Mouse (Mus musculus) right cerebral cortex, postnatal 10 days (tissue): ENCODE data around the gene Bcor.

Experiments
- DNase-seq, 2 experiments: peaks; one replicate each; pipeline ENCODE4 v3.0.0; 2021; ENCODE audit warnings: low spot score in 2 of 2

Gene Bcor

DNA sequence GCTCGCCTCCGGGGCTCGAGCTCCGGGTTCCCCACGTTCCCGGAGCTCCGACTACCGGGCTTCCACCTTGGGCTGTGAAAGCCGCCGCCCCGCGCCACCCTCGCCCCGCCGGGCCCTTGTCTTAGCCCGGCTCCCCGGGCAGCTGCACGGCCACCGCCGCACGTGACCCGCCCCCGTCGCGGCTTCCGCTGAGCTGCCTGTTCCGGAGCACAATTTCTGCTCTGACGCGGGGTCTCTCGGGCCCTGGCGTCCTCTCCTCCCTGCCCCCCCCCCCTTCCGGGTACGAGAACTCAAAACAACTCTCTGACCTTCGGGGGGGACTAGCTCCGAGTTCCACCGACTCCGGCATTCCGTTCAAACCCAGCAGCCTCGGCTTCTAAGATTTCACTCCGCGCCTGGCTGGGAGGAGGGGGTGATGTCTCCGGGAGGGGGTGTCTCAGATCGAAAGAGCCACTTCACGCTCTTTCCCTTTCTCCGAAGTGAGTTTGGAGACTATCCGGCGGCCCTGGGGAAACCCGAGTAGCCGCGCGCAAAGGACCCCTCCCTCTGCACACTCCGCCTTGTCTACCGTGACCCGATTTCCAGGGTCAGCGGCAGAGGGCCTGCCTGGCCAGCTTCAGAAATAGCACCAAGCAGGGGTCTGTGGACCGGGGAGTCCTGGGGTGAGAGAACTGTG, at the start of gene Bcor:
Gene Bcor, minus strand, starts transcription at position 375 of the 676 bp plus-strand sequence.
- DNase-seq = peak; percentile 51 to 68

DNA sequence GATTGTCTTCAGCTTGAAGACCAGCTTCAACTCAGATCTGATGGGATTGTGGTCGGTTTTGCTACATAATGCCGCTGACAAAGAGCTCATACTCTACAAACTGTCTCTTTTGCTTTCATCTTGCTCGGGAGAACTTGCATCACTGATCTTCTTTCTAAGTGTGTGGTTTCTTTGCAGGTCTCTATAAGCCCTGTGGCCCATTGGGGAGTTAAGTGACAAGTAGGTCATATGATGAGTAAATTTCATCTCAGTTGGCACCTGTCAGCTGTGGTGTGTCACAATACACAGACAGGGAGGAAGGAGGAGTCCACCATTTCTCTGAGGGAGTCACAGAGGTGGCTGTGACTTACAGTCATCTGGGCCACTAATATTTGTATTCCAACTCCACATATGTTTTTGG, 42.8 kb upstream of the Bcor start:
- no peak for DNase-seq

DNA sequence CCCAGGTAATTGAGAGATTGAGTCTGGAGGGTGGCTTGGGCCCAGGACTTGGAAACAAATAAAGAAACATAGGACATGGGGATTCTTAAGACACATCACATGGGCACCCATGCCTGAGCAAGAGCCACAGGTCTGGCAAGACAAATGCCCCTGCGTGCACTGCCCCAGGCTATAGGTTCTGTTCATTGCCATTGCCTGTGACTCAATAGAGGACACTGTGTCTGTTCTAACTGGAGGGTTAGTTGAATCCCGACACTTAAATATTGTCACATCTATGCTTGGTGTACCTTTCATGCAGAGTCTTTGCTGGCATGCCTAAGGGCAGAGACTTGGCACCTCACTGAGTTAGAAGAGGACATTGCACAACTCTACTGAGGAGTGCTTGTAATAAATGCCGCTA, 41.0 kb upstream of the Bcor start:
- DNase-seq = no peak

DNA sequence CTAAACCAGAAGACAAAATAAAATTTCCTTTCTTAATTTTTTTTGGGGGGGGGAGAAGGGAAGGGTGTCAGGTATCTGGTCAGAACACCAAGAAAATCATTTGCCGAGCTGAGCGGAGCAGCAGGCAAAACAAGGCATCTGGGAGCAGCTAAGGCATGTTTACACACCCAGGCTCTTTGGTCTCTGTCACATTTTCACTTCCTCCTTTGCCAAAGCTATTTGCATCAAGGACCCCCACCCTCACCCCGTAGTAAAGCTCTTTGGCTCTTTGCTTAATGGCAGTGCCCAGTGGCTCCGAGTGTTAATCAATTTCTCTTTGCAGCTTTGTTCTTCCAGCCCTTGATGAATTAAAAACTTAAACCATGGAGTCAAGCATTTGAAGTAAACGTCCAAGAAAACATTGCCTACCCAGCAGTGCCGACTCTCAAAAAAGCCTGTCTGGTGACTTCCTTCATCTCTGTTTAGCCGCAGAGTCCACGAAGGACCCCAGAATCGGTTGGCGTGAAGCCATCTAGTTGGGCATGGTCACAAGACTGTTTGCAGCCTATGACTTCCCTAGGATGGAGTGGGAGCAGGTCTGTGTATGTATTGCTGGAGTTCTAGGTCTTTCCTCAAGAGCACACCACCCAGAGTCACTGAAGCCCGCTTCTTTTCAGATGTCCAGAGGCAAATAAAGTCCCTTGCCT, 35.2 kb upstream of the Bcor start:
- peak; percentile 32 to 47 for DNase-seq

DNA sequence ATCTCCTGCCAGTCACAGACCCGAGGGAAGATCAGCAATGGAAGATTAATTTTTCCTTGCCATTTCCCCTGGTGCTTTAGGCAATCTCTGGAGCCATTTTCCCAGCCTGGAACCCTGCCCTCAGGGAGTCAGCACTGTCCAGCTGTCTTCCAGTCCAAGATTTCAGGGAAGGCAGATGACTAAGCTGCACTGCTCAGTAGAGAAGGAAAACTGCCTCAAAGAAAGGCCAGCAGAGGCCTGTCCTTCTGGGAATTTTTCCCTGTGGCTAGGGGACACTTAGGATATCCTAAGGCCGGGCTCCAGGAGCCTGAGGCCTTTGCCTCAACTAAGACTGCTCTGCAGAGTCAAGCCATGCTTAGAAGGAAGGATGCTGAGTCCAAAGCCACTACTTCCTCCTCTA, 32.2 kb upstream of the Bcor start:
- no peak for DNase-seq

DNA sequence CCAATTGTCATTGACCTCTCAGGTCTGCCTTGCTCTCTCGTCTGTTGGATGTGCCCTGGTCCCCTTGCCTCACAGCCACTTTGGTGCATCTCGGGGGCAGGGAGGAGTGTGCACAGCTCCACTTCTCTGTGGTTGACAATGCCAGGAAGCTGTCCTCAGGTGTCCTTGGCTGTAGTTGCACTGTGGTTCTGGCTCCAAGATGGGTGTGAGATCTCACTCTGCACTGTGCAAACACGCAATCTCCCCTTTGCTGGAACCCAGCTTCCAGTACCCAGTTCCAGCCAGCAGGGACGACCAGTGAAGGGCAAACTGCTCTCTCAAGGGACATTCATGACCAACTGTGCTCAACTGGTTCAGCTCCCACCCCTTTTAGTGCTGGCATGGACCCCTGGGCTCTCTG, 29.4 kb upstream of the Bcor start:
- no peak for DNase-seq

DNA sequence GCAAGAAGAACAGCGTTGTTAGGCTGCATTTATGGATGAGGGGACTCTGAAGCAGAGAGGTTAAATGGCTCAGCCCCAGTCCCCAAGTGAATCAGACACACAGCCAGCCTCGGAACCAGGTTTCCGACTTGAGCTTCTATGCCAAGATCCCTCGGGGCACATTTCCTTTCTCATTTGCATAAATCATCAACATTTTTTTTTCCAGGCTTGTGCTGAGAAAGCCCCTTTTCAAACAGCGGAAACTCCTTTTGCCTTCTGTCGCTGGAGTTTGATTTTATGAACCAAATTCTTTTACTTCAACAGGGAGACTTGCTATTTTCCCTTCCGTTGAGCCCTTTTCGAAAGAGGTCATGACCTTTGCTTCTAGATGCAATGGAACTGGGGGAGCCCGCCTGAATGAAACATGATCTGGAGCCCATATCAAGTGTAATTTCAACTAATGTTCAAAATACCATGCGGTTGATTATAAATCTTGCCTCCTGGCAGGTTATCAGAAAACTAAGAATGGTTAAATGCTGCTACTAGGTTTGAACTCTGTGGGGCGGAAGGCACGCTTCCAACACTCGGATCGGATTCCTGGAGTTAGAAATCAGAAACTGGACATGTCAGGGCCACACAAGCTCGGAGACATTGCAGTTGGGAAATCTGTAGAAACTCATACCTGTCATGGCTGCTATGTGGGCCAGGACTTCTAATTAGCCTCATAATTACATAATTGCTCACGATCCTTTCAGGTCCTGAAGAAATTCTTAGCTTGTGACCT, 15.2 kb upstream of the Bcor start:
- no peak for DNase-seq

DNA sequence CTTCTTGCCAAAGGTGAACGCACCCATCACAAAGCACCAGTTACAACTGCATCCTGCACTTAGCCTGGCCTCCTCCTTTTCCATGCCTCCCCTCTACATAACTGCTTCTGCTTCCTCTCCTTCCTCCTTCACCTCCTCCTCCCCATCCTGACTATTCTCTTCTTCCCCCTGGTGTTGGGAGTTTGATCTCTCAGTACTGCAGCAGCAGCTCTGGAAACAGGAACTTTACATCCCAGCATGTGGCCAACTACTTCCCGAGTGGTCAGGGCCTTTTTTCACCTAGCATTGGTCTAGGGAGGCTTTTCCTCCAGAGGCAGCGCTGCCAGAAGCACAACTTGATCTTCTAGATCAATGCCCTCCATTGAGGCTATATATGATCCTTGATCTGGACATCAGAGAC, 10.0 kb upstream of the Bcor start:
- no peak for DNase-seq

DNA sequence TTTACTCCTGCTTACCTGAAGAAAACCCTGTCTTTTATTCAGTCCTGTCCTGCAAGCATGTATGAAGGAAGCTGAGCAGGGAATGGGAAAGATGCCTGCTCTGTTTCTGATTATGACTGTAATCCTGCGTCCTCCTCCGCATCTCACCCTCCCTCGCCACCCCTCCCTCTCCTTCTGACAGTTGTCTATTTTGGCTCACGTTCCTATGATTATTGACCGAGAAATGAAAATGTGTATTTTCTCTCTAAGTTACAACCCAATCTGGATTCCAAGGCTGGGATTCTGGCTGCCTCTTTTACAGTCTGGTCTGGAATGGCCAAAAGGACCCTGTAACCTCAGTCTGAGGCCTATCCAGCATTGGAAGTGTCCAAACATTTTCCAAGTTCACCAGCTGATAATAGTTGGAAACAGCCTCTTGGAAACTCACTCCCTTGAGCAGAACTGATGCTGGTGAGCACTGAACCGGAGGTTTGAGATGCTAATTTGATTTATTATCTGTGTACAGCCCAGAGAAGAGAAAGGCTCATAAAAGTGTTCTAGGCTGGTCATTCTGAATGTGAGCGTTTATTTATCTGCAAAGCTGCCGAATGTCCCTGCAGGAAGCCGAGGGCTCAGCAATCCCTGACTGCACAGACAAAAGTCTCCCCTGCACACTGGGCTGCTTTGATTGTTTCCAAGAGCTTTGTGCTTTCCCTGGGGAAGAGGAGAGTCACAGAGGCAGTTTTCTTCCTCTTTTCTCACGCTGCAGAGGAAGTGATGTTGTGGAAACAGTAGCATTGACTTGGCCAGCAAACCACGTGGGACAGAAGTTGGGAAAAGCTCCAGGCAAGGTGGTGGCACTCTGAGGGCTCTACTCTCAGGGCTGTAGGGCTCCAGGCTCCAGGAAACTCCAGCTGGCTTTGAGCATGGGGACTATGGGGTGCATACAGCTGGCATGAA, 4.7 kb upstream of the Bcor start:
- DNase-seq = no peak

DNA sequence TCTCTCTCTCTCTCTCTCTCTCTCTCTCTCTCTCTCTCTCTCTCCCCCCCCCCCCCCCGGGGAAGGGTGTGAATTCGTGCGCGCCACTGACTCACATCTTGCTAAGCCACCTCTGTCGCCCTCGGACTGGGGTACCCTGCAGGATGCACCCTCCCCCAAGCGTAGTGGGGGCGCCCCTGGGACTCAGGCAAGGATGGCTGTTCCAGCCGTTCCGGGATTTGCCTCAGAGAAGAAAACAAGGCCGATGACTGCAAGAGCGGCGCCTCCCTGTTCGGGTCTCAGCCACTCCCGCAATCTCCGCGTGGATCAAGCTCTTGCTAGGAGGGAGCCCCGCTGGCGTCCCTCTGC, 647 bp downstream of the Bcor start:
- peak; percentile 46 for DNase-seq

DNA sequence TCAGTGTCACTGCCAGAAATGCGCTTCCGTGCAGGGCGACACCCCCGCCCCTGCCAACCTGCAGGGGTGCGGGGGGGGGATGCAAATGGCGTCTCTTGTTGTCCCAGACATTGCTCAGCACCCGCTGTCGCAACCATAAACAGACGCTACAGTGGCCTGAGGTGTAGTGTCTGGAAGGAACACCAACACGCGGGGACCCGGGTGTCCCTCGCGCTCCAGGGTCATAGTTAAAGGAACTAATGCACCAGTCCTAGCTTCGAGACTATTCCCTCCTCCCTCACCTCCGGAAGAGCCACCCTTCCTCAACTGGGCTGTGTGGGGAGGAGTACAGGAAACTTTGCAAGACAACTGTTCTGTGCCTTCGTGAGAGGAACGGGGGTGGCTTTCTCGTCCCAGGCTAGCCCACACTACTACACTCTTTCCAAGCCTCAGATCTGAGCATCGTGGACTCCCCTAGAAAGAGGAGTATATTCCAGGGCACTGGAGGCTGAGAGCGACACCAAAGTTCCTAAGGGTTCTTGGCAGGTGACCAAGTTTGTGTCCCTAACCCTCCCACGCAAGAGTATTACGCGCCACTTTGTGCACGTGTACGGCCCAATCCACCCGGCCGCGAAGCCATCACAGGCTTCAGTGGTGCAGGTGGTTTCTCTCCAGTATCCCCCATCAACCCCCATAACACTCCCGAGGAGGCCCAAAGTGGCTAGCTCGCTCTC, 1.2 kb downstream of the Bcor start:
- peak in 1 of 2 experiments; percentile 49 for DNase-seq

DNA sequence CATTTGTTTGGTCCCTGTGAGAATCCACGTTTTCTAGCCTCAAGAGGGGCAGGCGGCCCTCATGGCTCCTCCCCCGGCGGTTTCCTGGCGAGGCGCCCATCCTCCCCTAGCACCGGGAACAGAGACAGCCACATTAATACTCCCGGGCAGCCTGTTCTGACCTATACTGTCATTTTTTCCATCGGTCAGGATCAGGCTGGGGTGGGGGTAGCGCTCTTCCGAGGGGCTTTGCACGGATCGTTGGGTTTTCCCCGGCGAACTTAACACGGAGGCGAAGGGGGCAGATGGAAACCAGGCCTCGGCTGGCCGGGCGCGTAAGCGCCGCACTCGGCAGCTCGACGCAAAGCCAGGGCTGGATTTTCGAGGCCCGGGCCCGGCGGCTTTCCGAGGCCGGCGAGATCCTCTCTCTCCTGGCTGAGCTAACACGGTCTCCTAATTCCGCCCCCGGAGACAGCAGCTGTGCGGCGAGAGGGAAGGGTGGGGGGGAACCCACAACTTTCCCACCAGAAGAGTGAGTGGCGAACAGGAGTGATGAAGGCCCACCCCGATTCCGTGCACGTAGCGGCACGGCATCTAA, 1.8 kb downstream of the Bcor start:
- DNase-seq = peak; percentile 70 to 72

DNA sequence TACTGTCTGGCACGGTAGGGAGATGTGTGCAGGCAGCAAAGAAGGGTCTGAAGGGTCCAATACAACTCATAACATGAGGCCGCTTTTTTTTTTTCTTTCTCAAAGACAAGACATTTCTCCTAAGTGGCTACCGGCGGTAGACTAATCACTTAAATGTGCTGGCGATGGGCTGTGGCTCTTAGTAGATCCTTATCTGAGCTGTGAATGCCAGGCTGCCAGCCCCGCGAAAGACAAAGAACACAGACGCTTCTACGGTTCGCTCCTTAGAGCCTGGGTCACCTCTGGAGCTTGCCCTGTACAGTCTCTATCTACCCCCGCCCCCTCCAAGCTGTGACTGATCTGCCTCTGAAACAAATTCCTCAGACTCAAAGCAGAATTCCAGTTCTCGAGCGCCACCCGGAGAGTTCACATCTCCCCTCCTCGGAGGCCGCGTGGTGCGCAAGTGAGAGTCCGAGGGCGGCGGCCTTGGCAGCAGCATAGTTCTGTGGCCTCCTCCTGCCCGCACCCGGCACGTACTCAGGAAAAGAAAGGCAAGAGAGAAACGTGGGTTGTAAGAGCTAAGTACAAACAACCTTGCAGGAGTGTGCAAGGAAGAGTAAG, 2.7 kb downstream of the Bcor start:
- peak; percentile 44 to 47 for DNase-seq

DNA sequence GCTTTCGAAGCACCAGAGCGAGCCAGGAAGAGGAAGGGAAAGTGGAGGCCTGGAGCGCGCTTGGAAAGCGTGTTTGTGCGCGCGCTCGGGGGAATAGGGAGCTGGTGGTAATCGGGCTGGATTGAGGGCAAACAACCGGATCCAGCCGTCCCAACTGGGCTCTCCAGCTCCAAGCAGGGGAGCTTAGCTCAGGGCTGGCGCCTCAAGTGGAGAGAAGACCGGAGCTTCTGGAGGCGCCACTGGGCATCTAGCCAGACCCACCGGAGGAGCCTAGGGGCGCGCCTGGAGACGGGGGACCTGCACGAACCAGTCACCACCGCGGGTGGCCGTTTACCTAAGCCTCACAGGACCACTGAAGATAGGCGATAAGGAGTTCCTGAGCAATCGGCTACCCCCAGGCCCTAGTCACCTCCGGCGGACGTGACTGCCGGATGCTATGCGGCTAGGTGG, 4.3 kb downstream of the Bcor start:
- peak; percentile 47 to 64 for DNase-seq

DNA sequence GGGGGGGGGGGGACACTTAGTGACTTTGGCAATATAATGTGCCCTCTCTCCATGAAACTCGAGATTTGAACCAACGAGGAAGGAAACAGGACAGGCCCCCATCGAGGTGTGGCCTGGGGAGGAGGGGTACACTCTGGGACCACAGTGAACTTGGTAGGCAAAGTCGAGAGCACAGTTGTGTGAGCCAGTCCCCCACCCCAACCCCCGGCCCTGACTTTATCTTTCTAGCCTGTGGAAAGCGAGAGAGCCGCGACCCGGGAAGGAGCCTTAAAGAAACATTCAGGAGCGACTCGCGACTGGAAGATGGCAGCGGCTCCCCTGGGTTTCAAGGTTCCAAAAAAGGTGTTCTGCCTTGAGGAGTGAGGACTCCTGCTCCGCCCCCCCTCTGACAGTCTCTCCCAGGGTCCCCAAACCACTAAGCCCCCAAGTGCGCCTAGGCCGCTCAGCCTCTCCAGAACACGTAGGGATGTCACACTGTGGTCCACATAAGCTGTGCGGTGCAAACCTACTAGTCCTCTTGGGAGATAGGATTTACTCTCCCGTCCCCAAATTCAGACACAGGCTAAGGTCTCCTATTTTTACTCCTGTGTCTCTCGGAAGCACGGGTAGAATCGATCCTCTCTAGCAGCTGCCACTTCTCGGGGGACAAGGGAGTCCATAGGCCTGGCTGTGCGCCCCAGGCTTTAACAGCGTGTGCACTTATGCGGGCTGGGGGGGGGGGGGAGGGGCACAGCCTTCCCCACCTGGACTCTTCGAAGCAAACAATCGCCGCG, 4.9 kb downstream of the Bcor start:
- DNase-seq = no peak

DNA sequence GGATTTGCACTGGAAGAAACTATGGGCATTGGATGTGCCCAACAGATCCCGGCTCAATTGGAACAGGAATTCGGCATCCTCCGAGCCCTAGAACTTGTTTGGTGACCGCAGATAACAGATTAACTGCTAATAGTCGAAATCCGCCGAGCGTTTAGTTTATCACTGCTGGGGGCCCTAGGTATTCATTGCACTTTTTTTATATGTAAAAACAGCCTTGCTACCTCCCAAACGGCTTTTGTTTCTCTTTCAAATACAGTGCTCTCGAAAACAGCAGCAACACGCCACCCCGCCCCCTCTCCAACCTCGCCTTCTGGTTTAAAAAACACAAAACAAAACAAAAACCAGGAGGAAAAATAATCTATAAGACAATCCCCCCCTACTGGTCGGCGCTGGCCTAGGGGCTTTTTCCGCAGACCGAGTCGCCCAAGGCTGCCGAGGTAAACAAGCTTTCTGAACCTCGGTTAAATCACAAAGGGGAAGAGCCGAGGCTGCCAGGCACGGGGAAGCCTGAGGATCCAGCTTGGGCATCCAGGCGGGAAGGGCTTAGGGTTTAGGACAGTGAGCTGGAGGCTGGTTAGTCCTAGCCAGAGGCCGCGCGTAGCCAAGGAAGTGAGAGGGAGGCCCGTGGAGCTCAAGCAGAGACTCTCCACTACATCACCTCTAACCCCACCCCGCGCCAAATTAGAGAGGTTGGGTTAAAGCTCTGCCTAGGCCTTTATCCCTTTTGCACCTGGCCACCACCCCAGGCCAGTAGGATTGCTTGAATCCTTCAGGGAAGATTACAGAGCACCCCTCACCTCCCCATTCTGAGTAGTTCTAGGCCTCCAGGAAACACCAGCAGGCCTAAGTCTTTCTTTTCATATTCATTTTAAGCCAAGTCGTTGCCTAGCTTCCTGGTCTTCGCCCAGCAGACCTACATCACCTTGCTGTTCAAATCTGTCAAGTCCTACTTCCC, 6.7 kb downstream of the Bcor start:
- DNase-seq = no peak

DNA sequence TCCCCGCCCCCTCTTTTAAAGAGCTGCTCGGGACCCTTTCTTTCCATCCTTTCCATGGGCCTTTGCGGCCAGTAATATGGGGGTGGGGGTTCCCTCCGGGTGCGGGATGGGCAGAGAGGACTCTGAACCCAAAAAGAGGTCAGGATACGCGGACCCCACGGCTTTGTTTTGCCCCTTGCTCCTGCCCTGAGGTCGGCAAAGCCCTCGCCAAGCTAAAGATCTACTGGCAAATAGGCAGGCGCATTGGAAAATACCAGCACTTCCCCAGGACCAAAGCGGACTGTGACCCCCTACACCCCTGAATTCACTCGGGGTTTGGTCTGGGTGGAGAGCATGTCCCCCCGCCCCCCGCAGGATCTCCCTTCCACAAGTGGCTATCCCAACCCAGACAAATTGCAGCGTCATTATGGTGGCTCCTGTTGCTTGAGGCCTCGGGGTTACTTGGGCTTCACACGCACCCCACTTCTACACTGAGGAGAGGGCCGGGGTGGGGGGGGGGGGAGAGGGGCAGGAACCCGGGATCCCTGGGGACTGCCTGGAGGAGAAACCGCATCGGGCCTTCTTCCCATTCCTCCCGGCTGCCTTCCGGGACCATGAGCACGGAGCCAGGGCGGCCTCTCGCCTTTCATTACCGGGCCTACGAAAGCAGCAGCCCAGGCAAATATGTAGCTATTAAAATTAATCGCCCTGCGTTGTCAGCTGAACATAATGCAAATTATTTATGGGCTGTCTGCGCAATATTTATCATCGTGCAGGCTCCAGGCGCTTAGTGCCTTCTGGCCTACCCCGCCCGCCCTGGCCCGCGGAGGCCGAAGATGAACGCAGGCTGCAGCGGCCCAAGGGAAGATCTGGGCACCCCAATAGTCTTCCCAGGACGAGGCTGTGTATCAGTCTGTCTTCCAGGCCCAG, 7.9 kb downstream of the Bcor start:
- DNase-seq = no peak
